Mouse (Mus musculus) lung, adult 2 months (tissue): ENCODE results near the gene Vav3.

Experiments
- CTCF ChIP-seq: fragments of 200-500 bp; IDR thresholded peaks from 2 replicates; pipeline ENCODE4 v1.5.1; 2011; ENCODE audit warnings: mild to moderate bottlenecking, low read length, control low read depth; ENCODE audit not compliant: insufficient read depth
- POLR2A ChIP-seq: fragments of 200-500 bp; IDR thresholded peaks from 2 replicates; pipeline ENCODE4 v1.6.1; 2011; ENCODE audit warnings: low read depth, mild to moderate bottlenecking, control low read depth, low read length, borderline replicate concordance; ENCODE audit errors: extremely low read depth

GRCm38 (mm10) chr3:109302059-109302458 lies 38.4 kb upstream of the Vav3 start:
- TF ChIP-seq POLR2A (no peak), CTCF (no peak)
